Mouse (Mus musculus) stomach, postnatal 0 days (tissue): Measurements from ENCODE around the gene Tsfm. TPM values are rescaled to one million over a fixed set of nuclear protein-coding genes. Genes with fewer than 3 reads are reported as not detected.
A peak's percentile ranks its signal among the peaks of the same experiment; 100 is the strongest.
"Not testable (repeated sequence)": the region's sequence is repeated elsewhere in the genome, so short reads cannot be mapped to it uniquely, and the experiment has no call there.

Experiments
- ATAC-seq: fragments of 200-750 bp; cut with Nextera tagmentation; 2 replicates; pipeline ENCODE4 v1.8.0; 2017; ENCODE audit not compliant: low FRiP score, low TSS enrichment
- DNase-seq: peaks from one replicate; pipeline ENCODE4 v3.0.0-alpha.2; 2016; ENCODE audit warnings: low spot score
- H3K27ac ChIP-seq: fragments of 300-500 bp; sonication (generic); replicated peaks from 2 replicates; pipeline ENCODE4 v1.5.1; 2014; ENCODE audit warnings: mild to moderate bottlenecking, control low read depth
- H3K27me3 ChIP-seq: fragments of 300-500 bp; sonication (generic); 2 replicates; pipeline ENCODE4 v1.6.1; 2014; ENCODE audit warnings: low read length; ENCODE audit not compliant: control insufficient read depth, insufficient read depth
- H3K36me3 ChIP-seq: fragments of 300-500 bp; sonication (generic); 2 replicates; pipeline ENCODE4 v1.6.1; 2014; ENCODE audit warnings: low read length, mixed read lengths; ENCODE audit not compliant: control insufficient read depth, insufficient read depth
- H3K4me1 ChIP-seq: fragments of 300-500 bp; sonication (generic); replicated peaks from 2 replicates; pipeline ENCODE4 v1.6.1; 2014; ENCODE audit warnings: antibody characterized with exemption; ENCODE audit not compliant: control insufficient read depth, insufficient read depth
- H3K4me2 ChIP-seq: fragments of 300-500 bp; sonication (generic); replicated peaks from 2 replicates; pipeline ENCODE4 v1.6.1; 2014; ENCODE audit warnings: low read depth, mild to moderate bottlenecking, control low read depth, moderate library complexity
- H3K4me3 ChIP-seq: fragments of 300-500 bp; sonication (generic); 2 replicates; pipeline ENCODE4 v1.5.1; 2014; ENCODE audit warnings: low read depth, low read length, control low read depth
- H3K9ac ChIP-seq: fragments of 300-500 bp; sonication (generic); 2 replicates; pipeline ENCODE4 v1.6.1; 2014; ENCODE audit warnings: mild to moderate bottlenecking, low read length, control low read depth, mixed read lengths
- H3K9me3 ChIP-seq: fragments of 300-500 bp; sonication (generic); 2 replicates; pipeline ENCODE4 v1.6.1; 2016; ENCODE audit warnings: low read length; ENCODE audit not compliant: control insufficient read depth
- CTCF ChIP-seq: IDR thresholded peaks from 2 replicates; pipeline ENCODE4 v1.5.1; 2016; ENCODE audit warnings: antibody characterized with exemption, low read depth, mild to moderate bottlenecking, moderate library complexity
- EP300 ChIP-seq: optimal IDR thresholded peaks from 2 replicates; pipeline ENCODE3; 2016; ENCODE audit warnings: antibody characterized with exemption
- WGBS: fragments of 180-500 bp; shearing (Covaris S2); extraction: QIAGEN DNeasy Blood & Tissue Kit; methylation state at CpG from one replicate; pipeline ENCODE4 v1.1.7; 2014; 5-methylcytosine and 5-hydroxymethylcytosine counted together
- polyA plus RNA-seq: library from polyadenylated mRNA; unstranded; fragments of >200 nt; fragmentation: Nextera tagmentation; extraction: Ambion mirVana; gene quantifications from 2 replicates; pipeline ENCODE4 v1.2.1, GENCODE M21; 2015

Tsfm gene
- polyA plus RNA-seq, 1 experiment from 2014 or later = 61.3 TPM

GRCm38 (mm10) chr10:127072270-127072669 lies 41.6 kb upstream of the Tsfm start:
- H3K36me3 ChIP-seq, H3K9ac ChIP-seq, H3K4me3 ChIP-seq, H3K27me3 ChIP-seq, ATAC-seq, H3K27ac ChIP-seq, H3K4me1 ChIP-seq, DNase-seq, H3K9me3 ChIP-seq, H3K4me2 ChIP-seq: not testable (repeated sequence)
- peak; percentile 43; the same call in 1 of the 2 replicates for TF ChIP-seq CTCF
- 74% methylated on average over 4 of the region's 4 CpGs for WGBS

- H3K4me2 ChIP-seq = peak overlapping the region; percentile 84
- no peak overlapping the region for H3K9ac ChIP-seq
- no peak overlapping the region for H3K27ac ChIP-seq
- H3K36me3 ChIP-seq = peaks cover 9% of the 10 kb centered on the region
- H3K9me3 ChIP-seq = no peaks in the 10 kb centered on the region
- H3K4me3 ChIP-seq = no peak overlapping the region
- ATAC-seq (no peak), DNase-seq (no peak)
- 0 out of 2 replicates have a peak, but pooled peaks cover 2% of the 10 kb centered on the region for H3K4me1 ChIP-seq
- WGBS = 65% methylated on average over 9 of the region's 9 CpGs
- TF ChIP-seq CTCF = no peak
- no peak for TF ChIP-seq EP300
- H3K27me3 ChIP-seq = no peaks in the 10 kb centered on the region
These were observed 40.6 kb upstream of the Tsfm start for GRCm38 (mm10) chr10:127071203-127071602.

GRCm38 (mm10) chr10:127070190-127071121 lies 39.8 kb upstream of the Tsfm start, which contains the start of gene Tspan31:
Tspan31 (minus strand) TSS chr10:127070264.
- DNase-seq (peak; percentile 89), ATAC-seq (peak; percentile 89)
- Histone ChIP-seq H3K36me3 (peaks cover 9% of the 10 kb centered on the region), H3K9ac (peak within 1 kb of the TSS; percentile 78), H3K4me2 (peak within 1 kb of the TSS; percentile 84), H3K9me3 (no peaks in the 10 kb centered on the region), H3K4me1 (0 out of 2 replicates have a peak, but pooled peaks cover 2% of the 10 kb centered on the region), H3K27me3 (no peaks in the 10 kb centered on the region), H3K4me3 (peak within 1 kb of the TSS; percentile 62), H3K27ac (peak within 1 kb of the TSS; percentile 88)
- under 1% methylated on average over 36 of the region's 36 CpGs for WGBS
- TF ChIP-seq EP300 (no peak), CTCF (no peak)

GRCm38 (mm10) chr10:127069281-127070189 lies 38.9 kb upstream of the Tsfm start:
- 7% methylated on average over 30 of the region's 30 CpGs for WGBS
- no peak for TF ChIP-seq EP300
- no peak for TF ChIP-seq CTCF
- ATAC-seq = peak; percentile 25
- 0 out of 2 replicates have a peak, but pooled peaks cover 2% of the 10 kb centered on the region for H3K4me1 ChIP-seq
- H3K27ac ChIP-seq = peak overlapping the region; percentile 88
- peak overlapping the region; percentile 78 for H3K9ac ChIP-seq
- peak overlapping the region; percentile 84 for H3K4me2 ChIP-seq
- DNase-seq = no peak
- peaks cover 13% of the 10 kb centered on the region for H3K36me3 ChIP-seq
- no peaks in the 10 kb centered on the region for H3K9me3 ChIP-seq
- no peaks in the 10 kb centered on the region for H3K27me3 ChIP-seq
- H3K4me3 ChIP-seq = peak overlapping the region; percentile 62

- no peak for ATAC-seq
These were observed 37.9 kb upstream of the Tsfm start for GRCm38 (mm10) chr10:127068360-127069038.

More at GRCm38 (mm10) chr10:127068360-127069038, 37.9 kb upstream of the Tsfm start:
- Histone ChIP-seq H3K4me3 (no peak overlapping the region), H3K27me3 (no peaks in the 10 kb centered on the region), H3K4me2 (no peak overlapping the region; the same call in 1 of the 2 replicates), H3K27ac (no peak overlapping the region), H3K4me1 (0 out of 2 replicates have a peak, but pooled peaks cover 2% of the 10 kb centered on the region), H3K36me3 (peaks cover 13% of the 10 kb centered on the region), H3K9me3 (no peaks in the 10 kb centered on the region), H3K9ac (no peak overlapping the region; the same call in 1 of the 2 replicates)
- WGBS = 63% methylated on average over 9 of the region's 9 CpGs
- TF ChIP-seq EP300 (no peak), CTCF (no peak)
- no peak for DNase-seq
